Mouse (Mus musculus) MEL (cell line): ENCODE data around the gene Olfr427. TPM values are rescaled to one million over a fixed set of nuclear protein-coding genes. Genes with fewer than 3 reads are reported as not detected.

Experiments
- DNase-seq: peaks from one replicate; pipeline ENCODE4 v3.0.0; 2011; ENCODE audit warnings: low read depth, low spot score
- H3K27ac ChIP-seq: 2 replicates; pipeline ENCODE4 v1.5.1; 2012; ENCODE audit warnings: low read depth, mild to moderate bottlenecking, control low read depth, low read length, moderate library complexity; ENCODE audit not compliant: control insufficient read depth
- H3K27me3 ChIP-seq, 2 experiments: fragments of 150-350 bp in 1 of 2; sonication (generic) in 1 of 2; 2 replicates each; pipeline ENCODE4 v1.6.1; 2012; ENCODE audit warnings: low read length in 2 of 2, mild to moderate bottlenecking in 2 of 2, improper control_type of control experiment in 1 of 2, moderate library complexity in 1 of 2; ENCODE audit not compliant: insufficient read depth in 2 of 2, control insufficient read depth in 1 of 2
- H3K36me3 ChIP-seq, 2 experiments: 2 replicates each; pipeline ENCODE4 v1.6.1; 2012 to 2014; ENCODE audit warnings: low read length in 2 of 2, improper control_type of control experiment in 1 of 2, inconsistent platforms in 1 of 2, mild to moderate bottlenecking in 1 of 2; ENCODE audit not compliant: insufficient read depth in 2 of 2, control insufficient read depth in 1 of 2
- H3K4me1 ChIP-seq, 2 experiments: fragments of 150-350 bp in 1 of 2; sonication (generic) in 1 of 2; 2 replicates each; pipeline ENCODE4 v1.6.1; 2012; ENCODE audit warnings: low read length in 2 of 2, improper control_type of control experiment in 1 of 2, mild to moderate bottlenecking in 1 of 2; ENCODE audit not compliant: insufficient read depth in 2 of 2, control insufficient read depth in 1 of 2
- H3K4me3 ChIP-seq, 2 experiments: fragments of 150-350 bp in 1 of 2; sonication (generic) in 1 of 2; 2 replicates each; pipeline ENCODE4 v1.5.1; 2012; ENCODE audit warnings: low read depth in 2 of 2, low read length in 2 of 2, mild to moderate bottlenecking in 2 of 2, moderate library complexity in 2 of 2, control low read depth in 1 of 2, improper control_type of control experiment in 1 of 2; ENCODE audit not compliant: control insufficient read depth in 1 of 2, insufficient read depth in 1 of 2
- H3K79me2 ChIP-seq: 2 replicates; pipeline ENCODE4 v1.6.1; 2012; ENCODE audit warnings: mild to moderate bottlenecking, low read length, moderate library complexity; ENCODE audit not compliant: control insufficient read depth, poor library complexity, insufficient read depth
- H3K9ac ChIP-seq: 2 replicates; pipeline ENCODE4 v1.6.1; 2012; ENCODE audit warnings: low read depth, mild to moderate bottlenecking, control low read depth, low read length, moderate library complexity; ENCODE audit not compliant: control insufficient read depth, poor library complexity, severe bottlenecking
- H3K9me3 ChIP-seq: fragments of 150-350 bp; sonication (generic); replicated peaks from 2 replicates; pipeline ENCODE4 v1.6.1; 2012; ENCODE audit warnings: mild to moderate bottlenecking, low read length, improper control_type of control experiment, moderate library complexity; ENCODE audit not compliant: insufficient read depth
- CTCF ChIP-seq, 3 experiments: IDR thresholded peaks in 2 of 3; conservative IDR thresholded peaks in 1 of 3; 2 replicates each; pipeline ENCODE4 v1.5.1; 2011 to 2012; ENCODE audit warnings: low read length in 3 of 3, low read depth in 2 of 3, mild to moderate bottlenecking in 2 of 3, improper control_type of control experiment in 1 of 3, inconsistent platforms in 1 of 3, mixed read lengths in 1 of 3, moderate library complexity in 1 of 3; ENCODE audit not compliant: control insufficient read depth in 1 of 3, insufficient read depth in 1 of 3, poor library complexity in 1 of 3, severe bottlenecking in 1 of 3
- ETS1 ChIP-seq: IDR thresholded peaks from 2 replicates; pipeline ENCODE4 v1.6.1; 2012; ENCODE audit warnings: low read depth, mild to moderate bottlenecking, inconsistent platforms, low read length, improper control_type of control experiment, moderate library complexity
- KAT2A ChIP-seq: conservative IDR thresholded peaks from 2 replicates; pipeline ENCODE4 v1.6.1; 2012; ENCODE audit warnings: low read depth, low read length, improper control_type of control experiment, inconsistent platforms
- MAFK ChIP-seq: IDR thresholded peaks from 2 replicates; pipeline ENCODE4 v1.6.1; 2011; ENCODE audit warnings: low read depth, mild to moderate bottlenecking, low read length, improper control_type of control experiment, borderline replicate concordance
- MEF2A ChIP-seq: IDR thresholded peaks from 2 replicates; pipeline ENCODE4 v1.6.1; 2014; ENCODE audit warnings: low read depth, mild to moderate bottlenecking, inconsistent platforms, low read length, improper control_type of control experiment; ENCODE audit not compliant: poor library complexity, insufficient replicate concordance, severe bottlenecking; ENCODE audit errors: extremely low read depth
- MXI1 ChIP-seq: IDR thresholded peaks from 2 replicates; pipeline ENCODE4 v1.6.1; 2011; ENCODE audit warnings: mild to moderate bottlenecking, low read depth, low read length, improper control_type of control experiment
- MYB ChIP-seq: IDR thresholded peaks from 2 replicates; pipeline ENCODE4 v1.6.1; 2011; ENCODE audit warnings: mild to moderate bottlenecking, low read depth, low read length, improper control_type of control experiment
- POLR2AphosphoS5 ChIP-seq: IDR thresholded peaks from 2 replicates; pipeline ENCODE4 v1.6.1; 2012; ENCODE audit warnings: low read depth, borderline replicate concordance, mild to moderate bottlenecking, inconsistent platforms, low read length, moderate library complexity, mixed read lengths
- RAD21 ChIP-seq: IDR thresholded peaks from 2 replicates; pipeline ENCODE4 v1.6.1; 2011; ENCODE audit warnings: mild to moderate bottlenecking, low read depth, low read length, improper control_type of control experiment
- RCOR1 ChIP-seq: IDR thresholded peaks from 2 replicates; pipeline ENCODE4 v1.6.1; 2012; ENCODE audit warnings: low read depth, mild to moderate bottlenecking, inconsistent platforms, low read length, improper control_type of control experiment
- SMC3 ChIP-seq: IDR thresholded peaks from 2 replicates; pipeline ENCODE4 v1.6.1; 2011; ENCODE audit warnings: low read depth, low read length, improper control_type of control experiment
- TBP ChIP-seq: IDR thresholded peaks from 2 replicates; pipeline ENCODE4 v1.8.0; 2011; ENCODE audit warnings: low read depth, low read length, improper control_type of control experiment
- TCF12 ChIP-seq: IDR thresholded peaks from 2 replicates; pipeline ENCODE4 v1.6.1; 2014; ENCODE audit warnings: low read depth, mild to moderate bottlenecking, inconsistent platforms, low read length, improper control_type of control experiment, moderate library complexity
- UBTF ChIP-seq: IDR thresholded peaks from 2 replicates; pipeline ENCODE4 v1.6.1; 2012; ENCODE audit warnings: low read depth, mild to moderate bottlenecking, inconsistent platforms, low read length, improper control_type of control experiment, moderate library complexity, borderline replicate concordance; ENCODE audit not compliant: insufficient read depth
- ZC3H11A ChIP-seq: IDR thresholded peaks from 2 replicates; pipeline ENCODE4 v1.6.1; 2012; ENCODE audit warnings: low read depth, mild to moderate bottlenecking, inconsistent platforms, low read length, improper control_type of control experiment
- ZKSCAN1 ChIP-seq: IDR thresholded peaks from 2 replicates; pipeline ENCODE4 v1.6.1; 2012; ENCODE audit warnings: low read depth, mild to moderate bottlenecking, inconsistent platforms, low read length, improper control_type of control experiment, moderate library complexity
- polyA plus RNA-seq, 2 experiments: library from polyadenylated mRNA; stranded (reverse) in 1 of 2; unstranded in 1 of 2; fragments of >175 nt in 1 of 2; fragments of >200 nt in 1 of 2; gene quantifications; 2 replicates each; pipeline versions ENCODE4 v1.2.1 to v1.2.4; 2012; ENCODE audit warnings: low replicate concordance in 2 of 2, low read depth in 1 of 2; ENCODE audit not compliant: insufficient read length in 2 of 2, insufficient read depth in 1 of 2, missing spikeins in 1 of 2
- total RNA-seq: library from RNA; depleted of rRNA; stranded (reverse); fragments of 300-350 nt; gene quantifications from 2 replicates; pipeline ENCODE4 v1.2.3, GENCODE M21; 2012

The Olfr427 gene
- total and polyA plus RNA-seq, 3 experiments: not detected

- Histone ChIP-seq H3K79me2 (no peaks in the 10 kb centered on the region), H3K9ac (no peak within 1 kb of the TSS), H3K9me3 (no peaks in the 10 kb centered on the region), H3K27ac (no peak within 1 kb of the TSS), H3K36me3 (no peaks in the 10 kb centered on the region), H3K4me1 (no peaks in the 10 kb centered on the region), H3K27me3 (no peaks in the 10 kb centered on the region), H3K4me3 (no peak within 1 kb of the TSS)
- DNase-seq: no peak
- TF ChIP-seq MEF2A: no peak
- TF ChIP-seq KAT2A: no peak
- no peak for TF ChIP-seq UBTF
- no peak for TF ChIP-seq TBP
Observed at GRCm38 (mm10) chr1:174084031-174084430, 12.7 kb upstream of the Olfr427 start, which contains the start of gene Olfr429. Gene Olfr429, plus strand, starts transcription at chr1:174084331.

DNA sequence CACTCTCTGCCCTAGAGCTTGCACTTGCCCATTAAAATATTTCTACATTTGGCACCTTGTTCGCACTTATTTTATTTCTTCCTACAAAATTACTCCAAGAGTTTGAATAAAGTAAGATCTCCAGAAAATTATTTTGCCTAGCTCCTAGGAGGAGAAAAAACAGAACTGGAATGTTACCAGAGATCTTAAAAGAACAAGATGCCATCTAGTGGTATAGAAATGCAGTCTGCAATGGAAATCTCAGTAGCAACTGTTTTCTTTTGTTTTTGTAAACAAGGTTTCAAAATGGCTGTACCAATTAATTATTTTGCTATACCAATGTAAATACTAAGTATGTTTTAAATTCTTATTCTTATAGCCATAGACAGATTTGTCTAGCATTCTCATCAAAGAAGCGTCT is 7.0 kb downstream of the Olfr427 start:
- Histone ChIP-seq H3K4me3 (no peak overlapping the region), H3K4me1 (no peaks in the 10 kb centered on the region), H3K27me3 (no peaks in the 10 kb centered on the region; a peak in 1 of 4 replicates), H3K79me2 (no peaks in the 10 kb centered on the region), H3K9me3 (no peaks in the 10 kb centered on the region), H3K36me3 (no peaks in the 10 kb centered on the region), H3K9ac (no peak overlapping the region)
- DNase-seq: peak; percentile 12
- TF ChIP-seq MAFK (no peak), MYB (no peak), SMC3 (peak; percentile 67), CTCF (IDR thresholded peaks at IDR 0.05 in 2 of 3, conservative IDR thresholded peaks at IDR 0.05 in 1 of 3; ENCODE audit: control insufficient read depth in 1 of 3, insufficient read depth in 1 of 3, low read depth in 2 of 3, low read length in 3 of 3, poor library complexity in 1 of 3, severe bottlenecking in 1 of 3) (peak in 1 of 3 experiments; percentile 44; a peak in 2 of 6 replicates), RAD21 (peak; percentile 52), ZC3H11A (peak; percentile 37)
- TF ChIP-seq, all 39 proteins: peak for 4
- H3K27ac ChIP-seq: no peak overlapping the region

GRCm38 (mm10) chr1:174121062-174121461 is 24.4 kb downstream of the Olfr427 start, which contains the start of gene Olfr231:
Gene Olfr231, minus strand, starts transcription at chr1:174121162.
- no peak for TF ChIP-seq ETS1
- no peak for TF ChIP-seq MYB
- no peak for TF ChIP-seq MXI1
- no peak for TF ChIP-seq ZKSCAN1
- no peak for TF ChIP-seq POLR2AphosphoS5
- no peak for TF ChIP-seq RCOR1
- no peak for TF ChIP-seq MAFK
- TF ChIP-seq TCF12: no peak
- no peaks in the 10 kb centered on the region for H3K4me1 ChIP-seq

More at GRCm38 (mm10) chr1:174121062-174121461, 24.4 kb downstream of the Olfr427 start, which contains the start of gene Olfr231:
- no peak within 1 kb of the TSS for H3K27ac ChIP-seq
- H3K79me2 ChIP-seq: no peaks in the 10 kb centered on the region
- H3K9ac ChIP-seq: no peak within 1 kb of the TSS
- H3K36me3 ChIP-seq: no peaks in the 10 kb centered on the region
- H3K9me3 ChIP-seq: no peaks in the 10 kb centered on the region
- no peaks in the 10 kb centered on the region; a peak in 2 of 4 replicates for H3K27me3 ChIP-seq
- no peak for DNase-seq
- no peak within 1 kb of the TSS for H3K4me3 ChIP-seq
